Mouse (Mus musculus) urinary bladder, postnatal 10 days (tissue): ENCODE measurements around the gene Pole4.
"Not testable (repeated sequence)": the region's sequence is repeated elsewhere in the genome, so short reads cannot be mapped to it uniquely, and the experiment has no call there.

Experiments
- DNase-seq: peaks from one replicate; pipeline ENCODE4 v3.0.0; 2022; ENCODE audit warnings: low spot score

The Pole4 gene

DNA sequence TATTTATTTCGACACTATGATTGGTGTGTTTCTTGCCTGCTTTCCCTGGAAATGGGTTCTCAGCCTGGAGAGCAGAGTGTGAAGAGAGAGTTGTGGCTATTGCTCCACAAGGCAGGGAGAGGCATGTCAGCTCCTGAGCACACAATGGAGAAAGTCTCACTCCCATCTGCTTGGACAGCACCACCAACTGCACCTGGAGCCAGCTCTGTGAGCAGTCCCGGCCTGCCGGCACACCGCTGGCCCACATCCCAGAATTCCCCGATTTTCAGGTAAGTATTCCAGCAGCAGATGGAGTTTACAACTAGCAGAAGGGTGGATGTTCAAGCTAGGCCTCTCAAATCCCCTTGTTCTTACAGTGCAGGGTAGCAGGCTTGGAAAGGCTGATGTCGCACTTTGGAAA, 10.1 kb upstream of the Pole4 start:
- DNase-seq, result no peak

DNA sequence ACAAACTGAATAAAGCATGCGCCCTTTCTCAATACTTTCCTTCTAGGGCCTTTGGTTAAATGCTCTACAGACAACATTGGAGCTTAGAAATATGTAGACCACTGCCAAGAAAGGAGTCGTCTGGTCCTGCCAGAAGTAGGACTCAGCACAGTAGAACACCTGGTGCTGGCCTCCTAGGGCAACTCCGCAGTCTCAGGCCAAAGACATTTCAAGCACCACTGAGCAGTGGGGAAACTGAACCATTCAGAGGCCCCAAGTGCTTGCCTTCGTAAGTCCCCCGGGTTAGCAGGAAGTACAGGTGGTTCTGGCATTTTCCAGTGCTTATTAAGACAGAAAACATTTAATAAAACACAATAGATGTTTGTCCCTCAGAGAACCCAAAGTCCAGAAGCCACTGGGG, 9.7 kb upstream of the Pole4 start:
- no peak for DNase-seq

DNA sequence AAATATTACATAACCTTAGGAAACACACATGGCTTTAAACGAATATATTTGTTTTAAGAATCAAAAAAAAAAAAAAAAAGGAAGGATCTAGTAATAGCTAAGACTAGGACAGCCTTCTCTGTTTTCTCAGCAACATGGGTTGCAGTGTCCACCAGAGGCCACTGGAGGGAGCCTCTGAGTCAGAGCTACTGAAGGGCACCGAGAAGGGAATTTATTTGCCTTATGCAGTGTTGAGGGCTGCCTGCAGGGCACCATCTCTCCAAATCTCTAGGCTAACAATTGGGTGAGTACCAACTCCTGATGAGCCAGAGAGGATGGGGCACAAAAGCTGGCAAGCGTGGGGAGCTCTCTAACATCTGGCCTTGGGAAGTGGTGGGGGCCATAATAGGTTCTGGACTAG, 9.1 kb upstream of the Pole4 start:
- no peak for DNase-seq

- no peak for DNase-seq
These were observed 2.6 kb upstream of the Pole4 start for GRCm38 (mm10) chr6:82707742-82708141.

DNA sequence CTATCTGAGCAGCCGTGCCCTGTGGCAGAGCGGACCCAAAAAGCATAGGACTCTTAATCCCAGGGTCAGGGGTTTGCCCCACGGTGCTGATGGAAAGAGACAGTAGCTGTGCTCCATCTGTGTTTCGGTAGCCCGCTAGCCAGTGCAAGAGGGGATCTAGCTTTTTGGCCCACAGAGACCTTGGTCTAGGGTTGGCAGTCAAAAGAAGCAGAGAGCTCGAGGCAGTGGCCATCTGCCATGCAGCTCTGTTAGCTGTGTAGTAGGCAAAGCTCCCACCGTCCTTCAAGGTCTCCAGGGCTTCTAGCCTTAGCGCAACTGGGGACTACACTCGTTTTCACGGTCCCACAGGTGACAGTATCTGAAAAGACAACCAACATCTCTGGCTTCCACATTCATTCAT, 2.1 kb upstream of the Pole4 start:
- DNase-seq, result no peak

DNA sequence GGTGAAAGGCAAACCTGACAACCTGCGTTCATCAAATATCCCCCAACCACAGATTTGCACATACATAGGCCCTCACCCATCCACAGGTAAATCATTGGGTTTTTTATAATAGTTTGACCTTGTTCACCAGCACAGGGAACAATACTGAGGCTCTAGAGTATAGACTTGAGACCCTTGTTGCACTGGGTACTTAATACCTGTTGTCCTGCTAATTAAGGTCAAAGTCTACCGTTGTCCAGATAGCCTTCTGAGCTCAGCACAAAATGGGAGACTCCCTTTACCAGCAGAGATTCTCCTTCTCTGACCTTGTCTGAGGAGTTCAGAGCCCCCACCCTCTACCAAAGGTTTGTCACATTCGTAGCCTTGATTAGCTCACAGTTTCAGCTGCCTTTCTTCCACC, 1.5 kb downstream of the Pole4 start:
- DNase-seq, result no peak

- peak; percentile 75 for DNase-seq
These were observed 2.6 kb downstream of the Pole4 start for GRCm38 (mm10) chr6:82702593-82703017.

GRCm38 (mm10) chr6:82701296-82701695, 3.9 kb downstream of the Pole4 start:
- no peak for DNase-seq

- no peak for DNase-seq
These were observed 5.3 kb downstream of the Pole4 start for GRCm38 (mm10) chr6:82699831-82700230.

DNA sequence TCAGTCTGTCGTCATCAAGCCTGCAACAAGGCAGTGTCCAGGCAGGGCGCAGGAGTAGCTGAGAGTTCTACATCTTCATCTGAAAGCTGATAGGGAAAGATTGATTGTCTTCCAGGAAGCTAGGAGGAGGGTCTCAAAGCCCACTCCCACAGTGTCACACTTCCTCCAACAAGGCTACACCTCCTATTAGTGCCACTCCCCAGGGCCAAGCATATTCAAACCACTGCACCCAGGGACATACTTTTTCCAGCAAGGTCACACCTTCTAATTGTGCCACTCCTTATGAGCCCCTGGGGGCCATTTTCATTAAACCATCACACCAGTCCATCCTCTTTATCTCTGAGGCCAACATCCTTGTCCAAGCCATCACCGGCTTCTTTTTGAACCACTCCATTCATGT, 8.4 kb downstream of the Pole4 start:
- DNase-seq, result no peak

- no peak for DNase-seq
These were observed 10.5 kb downstream of the Pole4 start for GRCm38 (mm10) chr6:82694668-82695067.

DNA sequence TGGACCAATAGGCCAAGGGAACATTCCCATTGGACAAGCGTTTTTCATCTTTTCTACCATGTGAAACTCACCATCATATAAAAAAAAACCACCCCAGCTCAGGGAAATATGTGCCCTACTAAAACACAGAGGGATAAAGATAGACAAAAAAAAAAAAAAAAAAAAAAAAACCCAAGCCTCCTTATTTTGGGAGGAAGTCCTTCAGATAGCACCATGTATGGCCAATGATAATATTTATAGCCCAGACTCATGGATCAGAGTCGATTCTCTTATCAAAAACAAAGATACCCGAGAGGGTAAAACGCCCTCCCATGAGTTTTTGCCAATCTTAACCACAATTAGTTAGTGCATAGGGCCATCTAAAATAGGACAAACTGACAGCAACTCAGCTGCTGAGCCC, 15.7 kb downstream of the Pole4 start:
- DNase-seq, result no peak

DNA sequence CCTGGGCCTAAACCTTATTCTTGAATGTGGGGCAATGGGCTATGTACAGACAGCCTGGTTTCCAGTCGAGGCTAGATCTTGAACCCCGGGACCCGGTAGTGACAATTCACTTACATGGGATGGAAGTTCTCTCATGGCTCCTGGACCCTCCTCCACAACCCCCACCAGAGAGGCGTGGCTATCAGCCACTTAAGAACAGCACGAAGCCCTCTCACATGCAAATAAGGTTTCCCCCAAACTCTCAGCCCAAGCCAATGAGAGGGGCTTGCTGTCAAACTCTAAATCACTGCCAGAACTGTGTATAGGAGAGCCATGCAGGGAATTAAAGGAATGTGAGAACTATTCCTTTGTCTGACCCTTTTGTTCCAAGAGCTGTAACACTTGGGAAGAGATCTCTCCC, 16.6 kb downstream of the Pole4 start:
- DNase-seq, result not testable (repeated sequence)

DNA sequence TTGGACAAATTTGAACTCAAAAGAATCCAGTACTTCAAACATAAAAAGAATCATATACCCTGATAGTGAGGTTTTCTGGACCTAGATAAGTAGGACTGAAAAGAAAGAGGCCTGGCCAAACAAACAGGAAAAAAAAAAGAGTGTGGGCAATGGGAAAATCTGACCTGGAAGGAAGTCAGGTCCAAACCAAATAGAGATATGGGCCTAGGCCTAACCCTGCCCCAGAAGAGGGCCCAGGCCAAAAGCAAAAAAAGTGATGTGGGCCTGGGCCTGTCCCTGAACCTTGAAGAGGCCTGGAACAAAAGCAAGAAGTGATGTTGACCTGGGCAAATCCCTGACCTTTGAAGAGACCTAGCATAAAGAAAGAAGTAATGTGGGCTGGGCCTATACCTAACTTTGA, 21.0 kb downstream of the Pole4 start:
- DNase-seq, result no peak

GRCm38 (mm10) chr6:82679286-82679685, 25.9 kb downstream of the Pole4 start:
- not testable (repeated sequence) for DNase-seq

DNA sequence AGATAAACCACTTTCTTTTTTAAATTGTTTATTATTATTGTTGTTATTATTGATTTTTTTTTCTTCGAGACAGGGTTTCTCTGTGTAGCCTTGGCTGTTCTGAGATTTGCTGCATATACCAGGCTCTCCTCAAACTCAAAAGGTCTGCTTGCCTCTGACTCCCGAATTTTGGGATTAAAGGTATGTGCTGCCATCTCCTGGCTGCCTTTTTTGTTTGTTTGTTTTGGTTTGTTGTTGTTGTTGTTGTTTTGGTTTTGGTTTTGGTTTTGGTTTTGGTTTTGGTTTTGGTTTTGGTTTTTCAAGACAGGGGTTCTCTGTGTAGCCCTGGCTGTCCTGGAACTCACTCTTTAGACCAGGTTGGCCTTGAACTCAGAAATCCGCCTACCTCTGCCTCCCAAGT, 27.5 kb downstream of the Pole4 start:
- DNase-seq, result not testable (repeated sequence)

GRCm38 (mm10) chr6:82666480-82666879, 38.7 kb downstream of the Pole4 start:
- no peak for DNase-seq

DNA sequence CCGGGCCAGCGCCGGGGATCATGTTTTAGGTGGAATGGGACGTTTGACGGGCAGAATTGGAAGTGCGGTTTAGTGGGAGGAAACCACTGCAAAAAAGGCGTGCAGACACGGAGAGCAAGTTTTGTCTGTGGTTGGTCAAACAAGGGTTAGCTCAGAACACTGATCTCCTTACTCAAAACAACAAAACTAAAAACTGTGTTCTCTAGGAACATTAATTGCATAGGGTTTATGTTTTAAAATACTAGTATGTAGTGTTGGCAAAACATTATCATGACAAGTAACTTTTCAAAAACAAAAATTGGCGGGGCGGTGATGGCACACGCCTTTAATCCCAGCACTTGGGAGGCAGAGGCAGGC, 52.0 kb downstream of the Pole4 start:
- no peak for DNase-seq

DNA sequence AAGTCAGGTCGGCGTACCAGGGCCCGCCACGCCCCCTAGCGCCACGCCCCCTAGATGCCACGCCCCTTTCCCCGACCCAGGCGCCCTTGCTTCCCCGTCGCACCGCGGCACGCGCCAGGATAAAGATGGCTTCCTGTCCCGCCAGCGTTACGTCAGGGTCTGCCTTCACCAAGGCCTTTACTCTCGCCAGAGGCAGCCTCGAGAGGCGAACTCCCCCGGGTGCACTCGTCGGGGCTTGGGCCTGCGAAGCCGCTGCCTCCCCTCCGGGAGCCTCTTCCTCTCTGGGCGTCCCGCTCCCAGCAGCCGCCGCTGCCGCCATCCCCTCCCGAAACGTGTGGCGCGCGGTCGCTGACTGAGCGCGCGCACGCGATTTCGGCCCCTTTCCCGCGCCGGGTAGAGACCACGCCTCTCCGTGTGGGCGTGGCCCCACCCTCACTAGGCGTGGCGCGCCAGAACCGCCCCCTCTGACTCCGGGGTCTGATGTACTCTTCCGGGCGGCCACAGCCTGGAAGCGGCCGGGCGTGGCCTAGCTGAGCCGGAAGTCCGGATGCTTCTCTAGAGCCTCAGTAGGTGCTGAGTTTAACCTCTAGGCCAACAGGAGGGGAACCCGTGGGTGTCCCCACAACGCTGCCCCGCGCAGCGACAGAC, 52.5 kb downstream of the Pole4 start:
- DNase-seq, result peak; percentile 90

- no peak for DNase-seq
These were observed 56.1 kb downstream of the Pole4 start for GRCm38 (mm10) chr6:82649096-82649495.

DNA sequence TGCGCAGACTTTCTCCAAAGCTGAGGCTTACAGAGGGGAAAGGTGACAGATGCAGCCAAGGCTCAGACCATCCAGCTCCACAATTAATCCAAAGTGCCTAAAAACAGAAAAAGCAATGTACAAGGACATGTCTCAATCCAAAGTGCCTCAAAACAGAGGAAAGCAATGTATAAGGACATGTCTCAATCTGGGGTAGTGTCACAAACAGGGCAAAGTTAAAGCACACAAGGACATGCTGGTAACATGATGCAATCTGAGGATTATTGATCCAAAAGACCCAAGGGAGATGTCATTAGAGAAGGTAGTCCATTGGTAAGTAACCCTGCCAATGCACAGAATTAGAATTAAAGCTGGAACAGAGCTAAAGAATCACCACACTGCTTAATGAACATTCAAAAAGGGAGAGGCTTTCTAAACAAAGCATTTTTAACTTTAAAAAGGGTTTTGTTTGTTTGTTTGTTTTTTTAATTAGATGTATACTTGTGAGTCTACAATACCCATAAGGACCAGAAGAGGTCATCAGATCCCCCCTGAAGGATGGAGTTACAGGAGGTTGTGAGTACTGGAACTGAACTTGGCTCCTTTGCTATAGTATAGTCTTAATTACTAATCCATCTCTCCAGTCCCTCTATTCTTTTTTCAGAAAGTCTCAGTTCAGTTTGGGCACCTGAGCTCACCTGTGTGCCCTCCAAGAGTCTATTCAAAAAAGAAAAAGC, 57.1 kb downstream of the Pole4 start:
- no peak for DNase-seq

DNA sequence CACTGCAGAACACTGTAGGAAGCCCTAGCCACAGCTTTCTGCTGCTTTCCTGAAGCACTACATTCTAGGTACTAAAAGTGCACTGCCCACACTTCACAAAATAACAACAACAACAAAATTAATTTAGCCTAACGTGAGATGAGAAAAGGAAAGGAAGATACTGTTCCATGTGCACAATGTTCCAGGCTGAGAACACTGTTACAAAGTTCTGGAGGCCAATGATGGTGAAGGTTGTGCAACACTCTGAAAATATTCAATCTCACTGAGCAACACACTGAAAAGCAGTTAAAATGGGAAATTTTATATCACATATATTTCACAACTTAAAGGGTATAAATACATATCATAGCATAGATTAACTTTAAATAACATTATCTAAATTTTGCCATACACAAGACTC, 58.2 kb downstream of the Pole4 start:
- DNase-seq, result no peak

GRCm38 (mm10) chr6:82640046-82640445, 65.1 kb downstream of the Pole4 start:
- no peak for DNase-seq

GRCm38 (mm10) chr6:82625331-82625730, 79.8 kb downstream of the Pole4 start:
- DNase-seq, result not testable (repeated sequence)
